Mouse (Mus musculus) embryonic fibroblast, embryonic 13.5 days (primary cell): ENCODE results near the gene Ccdc159. TPM values are rescaled to one million over a fixed set of nuclear protein-coding genes. Genes with fewer than 3 reads are reported as not detected.

Source experiments
- H3K27ac ChIP-seq: 2 replicates; pipeline ENCODE4 v1.5.1; 2012; ENCODE audit warnings: low read length, control low read depth, inconsistent platforms; ENCODE audit not compliant: insufficient read depth
- H3K4me1 ChIP-seq: 2 replicates; pipeline ENCODE4 v1.6.1; 2011; ENCODE audit warnings: low read length; ENCODE audit not compliant: control insufficient read depth, insufficient read depth
- H3K4me3 ChIP-seq: 2 replicates; pipeline ENCODE4 v1.5.1; 2011; ENCODE audit warnings: mild to moderate bottlenecking, control low read depth, low read length; ENCODE audit not compliant: insufficient read depth
- CTCF ChIP-seq: IDR thresholded peaks from 2 replicates; pipeline ENCODE4 v1.5.1; 2011; ENCODE audit warnings: mild to moderate bottlenecking, control low read depth, low read length, moderate library complexity, borderline replicate concordance; ENCODE audit not compliant: insufficient read depth
- POLR2A ChIP-seq: IDR thresholded peaks from 2 replicates; pipeline ENCODE4 v1.6.1; 2011; ENCODE audit warnings: low read depth, mild to moderate bottlenecking, control low read depth, low read length, moderate library complexity
- polyA plus RNA-seq: library from polyadenylated mRNA; stranded (reverse); fragments of >200 nt; gene quantifications from 2 replicates; pipeline ENCODE4 v1.2.4, GENCODE M21; 2011; ENCODE audit warnings: low read depth; ENCODE audit not compliant: missing spikeins, insufficient read length

Gene Ccdc159
- polyA plus RNA-seq = 5.6 and 6.2 TPM in 2 replicates

DNA sequence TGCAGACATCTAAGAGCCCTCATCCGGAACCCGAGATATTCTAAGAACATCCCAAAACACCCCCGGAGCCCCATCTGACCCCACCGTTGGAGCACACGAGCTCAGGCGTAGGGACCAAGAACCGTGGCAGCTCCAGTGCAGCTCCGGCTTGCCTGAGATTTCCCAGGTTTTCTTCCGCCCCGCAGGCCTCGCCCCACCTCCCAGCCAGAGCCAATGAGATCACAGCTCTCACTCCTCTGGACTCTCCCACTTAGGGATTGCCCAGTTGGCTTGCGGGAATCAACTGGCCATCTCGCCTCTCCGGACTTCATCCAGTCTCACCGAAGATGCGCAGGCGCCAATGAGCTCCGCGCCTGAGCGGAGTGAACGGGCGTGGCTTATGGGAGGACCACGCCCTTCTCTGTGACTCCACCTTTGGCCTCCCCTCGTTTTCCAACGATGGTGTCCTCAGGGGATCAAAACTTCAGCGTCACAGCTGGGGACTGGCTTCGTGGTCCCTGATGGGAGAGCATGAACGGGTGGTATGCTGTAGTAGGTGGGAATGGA lies at the start of gene Ccdc159, which contains the start of gene Tmem205:
TSS of gene Ccdc159 (plus strand) at position 264 of the 546 bp plus-strand sequence.
TSS of gene Tmem205 (minus strand) at position 349 of the 546 bp plus-strand sequence.
- TF ChIP-seq CTCF (no peak), POLR2A (peak; percentile 86)
- Histone ChIP-seq H3K27ac (peak within 1 kb of the TSS; percentile 20; the same call in 1 of the 2 replicates), H3K4me3 (peak within 1 kb of the TSS; percentile 54), H3K4me1 (peaks cover 5% of the 10 kb centered on the region; the same call in 1 of the 2 replicates)

DNA sequence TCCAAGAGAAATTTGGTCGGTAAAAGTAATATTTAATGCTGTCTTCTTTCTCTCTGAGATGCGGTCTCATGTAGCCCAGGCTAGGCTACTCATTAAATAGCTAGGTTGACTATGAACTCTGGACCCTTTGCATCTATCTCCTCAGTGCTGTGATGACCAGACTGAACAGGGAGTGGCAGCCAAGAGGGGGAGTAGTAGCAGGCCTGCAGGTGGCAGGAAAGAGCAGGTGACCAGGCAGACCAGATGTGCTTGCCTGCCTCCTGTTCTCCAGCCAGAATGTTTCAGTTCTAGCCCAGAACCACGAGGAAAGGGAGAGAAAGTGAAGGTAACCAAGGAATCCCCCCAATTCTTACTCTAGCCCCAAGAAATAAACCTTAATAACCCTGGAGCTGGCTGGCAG lies 38.0 kb upstream of the Ccdc159 start:
- H3K27ac ChIP-seq = no peak overlapping the region
- no peak for TF ChIP-seq POLR2A
- TF ChIP-seq CTCF = 0 out of 2 replicates have a peak, but pooled peaks have one; percentile 16
- no peaks in the 10 kb centered on the region for H3K4me1 ChIP-seq
- H3K4me3 ChIP-seq = no peak overlapping the region

DNA sequence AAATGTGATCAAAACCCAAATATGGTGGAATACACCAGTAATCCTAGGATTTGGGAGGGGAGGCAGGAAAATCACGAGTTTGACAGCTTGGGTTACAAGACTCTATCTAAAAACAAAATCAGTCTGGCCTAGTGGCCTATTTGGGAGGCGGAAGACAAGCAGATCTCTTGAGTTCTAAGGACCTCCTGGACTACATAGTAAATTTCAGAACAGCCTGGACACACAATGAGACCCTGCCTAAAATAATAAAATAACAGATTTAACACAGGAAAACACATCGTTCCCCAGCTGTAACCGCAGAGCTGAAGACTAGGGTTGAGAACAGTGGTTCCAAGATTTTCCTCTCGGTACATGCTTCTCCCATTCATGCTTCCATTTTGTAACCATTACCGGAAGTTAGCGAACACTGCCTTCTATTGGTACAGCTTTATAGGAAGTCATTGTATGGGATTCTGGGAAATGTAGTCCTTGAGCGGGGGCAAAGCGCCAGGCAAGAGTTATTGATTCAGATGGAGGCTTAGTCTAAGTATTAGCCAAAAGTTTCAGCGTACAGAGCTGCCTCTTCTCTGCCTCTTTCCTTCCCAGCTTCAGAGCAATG lies 25.9 kb upstream of the Ccdc159 start:
- Histone ChIP-seq H3K27ac (no peak overlapping the region), H3K4me1 (no peaks in the 10 kb centered on the region), H3K4me3 (peak overlapping the region; percentile 32)
- TF ChIP-seq CTCF (no peak), POLR2A (peak; percentile 66; the same call in 1 of the 2 replicates)

DNA sequence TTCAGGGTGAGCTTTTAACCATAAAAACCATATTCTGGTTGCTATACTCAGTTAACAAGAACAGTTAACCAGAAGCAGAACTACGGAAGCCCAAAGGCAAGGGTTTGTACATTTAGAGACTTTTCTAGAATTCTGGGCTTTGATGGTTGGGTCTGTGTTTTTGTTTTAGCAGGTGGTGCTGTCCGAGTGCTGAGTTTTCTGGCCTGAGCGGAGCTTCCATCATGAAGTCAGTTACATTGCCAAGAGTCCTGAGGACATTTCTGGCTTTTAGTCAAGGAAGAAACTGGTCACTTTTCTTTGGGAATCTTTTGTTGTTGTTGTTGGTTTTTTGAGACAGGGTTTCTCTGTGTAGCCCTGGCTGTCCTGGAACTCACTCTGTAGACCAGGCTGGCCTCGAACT lies 23.2 kb upstream of the Ccdc159 start:
- Histone ChIP-seq H3K4me1 (no peaks in the 10 kb centered on the region), H3K4me3 (no peak overlapping the region), H3K27ac (no peak overlapping the region)
- TF ChIP-seq POLR2A (no peak), CTCF (no peak)

DNA sequence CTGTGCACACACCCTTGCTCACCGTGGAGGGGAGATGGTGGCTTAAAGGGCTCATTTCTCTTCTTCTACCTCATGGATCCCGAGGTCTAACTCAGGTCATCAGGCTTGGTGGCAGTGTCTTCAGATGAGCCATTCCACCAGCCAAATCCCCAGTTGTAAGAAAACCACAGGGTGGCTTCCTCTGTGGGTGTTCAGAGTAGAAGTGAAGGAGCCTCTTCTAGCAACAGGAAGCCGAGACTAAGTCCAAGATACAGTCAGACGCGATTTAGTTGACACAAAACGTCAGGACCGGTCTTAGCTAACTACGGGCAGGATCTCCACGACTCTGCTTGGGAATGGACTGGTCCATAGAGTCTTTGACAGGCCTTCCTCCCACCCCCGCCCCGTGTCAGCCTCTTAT lies 19.1 kb upstream of the Ccdc159 start:
- H3K4me3 ChIP-seq = no peak overlapping the region
- TF ChIP-seq POLR2A (no peak), CTCF (no peak)
- H3K27ac ChIP-seq = no peak overlapping the region
- no peaks in the 10 kb centered on the region for H3K4me1 ChIP-seq

DNA sequence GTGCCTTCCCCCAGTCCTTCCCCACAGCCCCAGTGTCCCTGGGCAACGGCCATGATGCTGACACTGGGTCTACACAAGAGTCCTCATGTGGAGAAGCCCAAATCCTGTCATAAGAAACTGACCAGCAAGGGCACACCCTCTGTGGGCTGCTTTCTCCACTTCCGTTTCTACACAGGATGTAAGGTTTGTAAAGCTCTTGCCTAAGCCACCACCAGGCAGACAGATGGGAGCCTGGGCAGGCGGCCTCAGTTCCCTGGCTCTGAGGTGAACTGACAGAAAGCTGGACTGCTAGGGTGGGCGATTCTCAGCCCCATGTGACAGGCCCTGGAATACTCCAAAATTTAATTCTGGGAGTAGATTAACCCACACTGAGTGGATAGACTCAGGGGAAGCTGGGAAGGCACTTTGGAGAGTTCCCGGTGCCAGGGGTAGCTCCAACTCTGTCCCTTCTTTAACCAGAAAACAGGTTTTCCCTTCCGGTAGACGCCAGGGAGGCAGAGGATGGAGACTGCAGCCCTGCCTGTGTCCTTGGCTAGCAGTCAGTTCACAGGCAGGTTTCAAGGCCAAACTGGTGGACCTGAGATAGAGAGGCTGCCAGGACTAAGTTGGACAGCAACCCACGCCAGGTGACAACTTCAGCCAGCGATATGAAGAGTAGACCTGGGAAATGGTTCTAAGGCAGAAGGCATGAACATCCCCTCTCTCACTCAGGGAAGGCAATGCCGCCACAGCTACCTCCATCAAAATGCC lies 17.6 kb upstream of the Ccdc159 start:
- no peak overlapping the region for H3K27ac ChIP-seq
- H3K4me1 ChIP-seq = no peaks in the 10 kb centered on the region
- no peak overlapping the region for H3K4me3 ChIP-seq
- TF ChIP-seq CTCF (no peak), POLR2A (no peak)

DNA sequence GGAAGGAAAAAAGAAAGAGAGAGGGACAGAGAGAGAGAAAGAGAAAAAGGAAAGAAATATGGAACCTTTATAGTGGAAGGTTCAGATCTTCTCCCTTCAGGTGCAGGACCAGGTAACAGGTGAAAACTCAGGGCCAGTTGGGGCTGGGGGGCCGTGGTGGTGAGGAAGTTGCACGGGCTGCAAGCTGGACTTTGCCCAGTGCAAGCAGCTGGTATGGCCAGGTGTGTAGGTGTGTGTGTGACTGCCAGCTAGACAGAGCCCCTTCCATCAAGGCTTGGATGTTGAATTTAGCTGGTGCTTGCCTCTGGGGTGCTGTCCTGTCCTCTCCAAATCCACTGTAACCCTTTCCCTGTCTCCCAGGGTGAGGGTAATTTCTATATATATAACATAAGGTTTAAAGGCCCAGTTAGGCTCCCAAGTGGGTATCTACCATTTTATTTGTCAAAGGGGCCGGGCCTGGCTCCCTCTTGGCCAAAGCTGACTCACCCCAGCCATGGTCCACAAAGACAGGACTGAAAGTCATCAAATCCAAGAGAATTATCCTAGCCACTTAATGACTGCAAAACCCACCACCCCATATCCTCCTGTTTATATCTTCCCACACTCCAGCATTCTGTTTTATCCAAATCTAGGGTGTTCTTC lies 10.3 kb upstream of the Ccdc159 start:
- TF ChIP-seq CTCF (no peak), POLR2A (no peak)
- Histone ChIP-seq H3K4me3 (peak overlapping the region; percentile 47; the same call in 1 of the 2 replicates), H3K4me1 (no peaks in the 10 kb centered on the region), H3K27ac (no peak overlapping the region)

DNA sequence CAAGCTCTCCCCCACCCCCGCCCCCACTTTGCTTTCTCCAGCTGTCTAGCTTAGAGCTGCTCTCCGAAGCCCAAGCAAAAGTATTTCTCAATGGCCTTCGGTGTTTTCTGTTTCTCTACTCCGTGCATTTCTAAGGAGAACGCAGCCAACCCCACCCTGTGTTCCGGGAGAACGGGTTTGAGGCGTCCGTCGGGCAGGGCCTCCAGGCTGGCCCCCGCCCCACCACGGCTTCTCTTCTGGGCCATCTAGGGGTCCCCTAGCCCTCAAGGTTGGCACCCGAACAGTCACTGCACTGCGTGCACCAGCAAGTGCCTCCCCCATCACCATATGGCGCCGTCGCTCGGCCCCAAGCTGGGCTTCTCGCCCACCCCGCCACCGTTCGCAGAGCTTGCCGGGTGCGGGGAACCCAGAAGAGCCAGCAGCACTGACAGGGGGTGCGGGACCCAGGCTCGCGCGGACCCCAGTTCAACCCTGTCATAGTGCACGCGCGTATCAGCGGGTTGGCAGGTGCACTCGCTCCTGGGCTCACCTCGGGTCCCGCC lies 9.7 kb upstream of the Ccdc159 start:
- Histone ChIP-seq H3K27ac (no peak overlapping the region), H3K4me1 (no peaks in the 10 kb centered on the region), H3K4me3 (peak overlapping the region; percentile 47)
- no peak for TF ChIP-seq POLR2A
- TF ChIP-seq CTCF = no peak

DNA sequence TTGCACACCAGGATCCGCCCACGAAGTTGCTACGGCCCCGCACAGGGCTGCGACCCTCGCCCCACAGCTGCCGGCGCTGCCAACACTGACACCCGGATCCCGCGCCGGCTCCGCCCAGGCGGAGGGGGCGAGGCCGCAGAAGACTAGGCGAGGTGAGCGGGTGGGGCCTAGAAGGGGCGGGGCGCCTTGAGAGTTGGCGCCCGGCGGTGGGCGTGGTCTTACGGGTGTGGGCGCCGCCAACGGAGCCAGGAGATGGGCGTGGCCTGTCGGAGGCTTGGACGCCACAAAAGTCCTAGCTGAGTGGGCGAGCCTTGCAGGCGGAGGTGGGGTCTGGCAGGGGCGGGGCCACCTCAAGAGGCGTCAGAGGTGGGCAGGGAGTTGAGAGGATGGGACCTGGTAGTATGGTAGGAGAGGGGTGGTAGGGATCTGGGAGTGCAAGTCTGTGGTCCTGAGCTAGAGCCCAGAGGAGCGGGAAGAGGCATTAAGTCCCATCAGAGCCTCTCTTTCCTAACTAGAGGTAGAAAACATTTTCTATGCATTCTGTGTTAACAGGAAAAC lies 9.2 kb upstream of the Ccdc159 start, which contains the start of gene Rab3d:
TSS of gene Rab3d (minus strand) at position 158 of the 558 bp plus-strand sequence.
- TF ChIP-seq POLR2A (peak; percentile 60), CTCF (no peak)
- H3K4me1 ChIP-seq = no peaks in the 10 kb centered on the region
- H3K27ac ChIP-seq = no peak within 1 kb of the TSS
- peak within 1 kb of the TSS; percentile 47 for H3K4me3 ChIP-seq
